Mouse (Mus musculus) C2C12 (cell line): ENCODE measurements around the gene Laptm5. TPM values are rescaled to one million over a fixed set of nuclear protein-coding genes. Genes with fewer than 3 reads are reported as not detected.

ENCODE experiments used
- H3K27me3 ChIP-seq: one replicate; pipeline ENCODE4 v1.6.1; 2011; ENCODE audit not compliant: control insufficient read depth, insufficient read depth, insufficient read length
- H3K36me3 ChIP-seq: one replicate; pipeline ENCODE4 v1.6.1; 2011; ENCODE audit not compliant: control insufficient read depth, insufficient read depth
- H3K4me3 ChIP-seq: one replicate; pipeline ENCODE4 v1.5.1; 2011; ENCODE audit warnings: mild to moderate bottlenecking, control low read depth; ENCODE audit not compliant: poor library complexity, insufficient read depth, severe bottlenecking
- H3K79me2 ChIP-seq: one replicate; pipeline ENCODE4 v1.6.1; 2011; ENCODE audit not compliant: control insufficient read depth, insufficient read depth
- H3K79me3 ChIP-seq: one replicate; pipeline ENCODE4 v1.6.1; 2011; ENCODE audit warnings: low read depth, control low read depth
- H3ac ChIP-seq: one replicate; pipeline ENCODE3; 2011; ENCODE audit warnings: low read depth; ENCODE audit not compliant: control insufficient read depth, insufficient read length
- CEBPB ChIP-seq: IDR thresholded peaks from one replicate; pipeline ENCODE4 v1.6.1; 2011; ENCODE audit warnings: low read depth, mild to moderate bottlenecking, control low read depth, moderate library complexity
- CTCF ChIP-seq: IDR thresholded peaks from one replicate; pipeline ENCODE4 v1.5.1; 2011; ENCODE audit not compliant: control insufficient read depth, insufficient read depth, insufficient read length
- FOSL1 ChIP-seq: IDR thresholded peaks from one replicate; pipeline ENCODE4 v1.8.0; 2011; ENCODE audit warnings: mild to moderate bottlenecking, low read length; ENCODE audit not compliant: poor library complexity, insufficient read depth, severe bottlenecking
- MAX ChIP-seq: IDR thresholded peaks from one replicate; pipeline ENCODE4 v1.6.1; 2011; ENCODE audit warnings: mild to moderate bottlenecking, control low read depth
- MYOD1 ChIP-seq: IDR thresholded peaks from one replicate; pipeline ENCODE4 v1.6.1; 2011; ENCODE audit warnings: low read depth; ENCODE audit not compliant: control insufficient read depth, insufficient read length
- MYOG ChIP-seq: IDR thresholded peaks from one replicate; pipeline ENCODE4 v1.6.1; 2011; ENCODE audit not compliant: control insufficient read depth, insufficient read length; ENCODE audit errors: extremely low read depth
- USF1 ChIP-seq: IDR thresholded peaks from one replicate; pipeline ENCODE4 v1.6.1; 2011; ENCODE audit warnings: low read depth, mild to moderate bottlenecking, control low read depth, moderate library complexity
- polyA plus RNA-seq: library from polyadenylated mRNA; unstranded; fragments of >200 nt; fragmentation: generic; extraction: Trizol; gene quantifications from one replicate; pipeline ENCODE4 v1.2.1, GENCODE M21; 2012; ENCODE audit warnings: missing spikeins

The Laptm5 gene
- polyA plus RNA-seq, 1 experiment, result 0.08 TPM

DNA sequence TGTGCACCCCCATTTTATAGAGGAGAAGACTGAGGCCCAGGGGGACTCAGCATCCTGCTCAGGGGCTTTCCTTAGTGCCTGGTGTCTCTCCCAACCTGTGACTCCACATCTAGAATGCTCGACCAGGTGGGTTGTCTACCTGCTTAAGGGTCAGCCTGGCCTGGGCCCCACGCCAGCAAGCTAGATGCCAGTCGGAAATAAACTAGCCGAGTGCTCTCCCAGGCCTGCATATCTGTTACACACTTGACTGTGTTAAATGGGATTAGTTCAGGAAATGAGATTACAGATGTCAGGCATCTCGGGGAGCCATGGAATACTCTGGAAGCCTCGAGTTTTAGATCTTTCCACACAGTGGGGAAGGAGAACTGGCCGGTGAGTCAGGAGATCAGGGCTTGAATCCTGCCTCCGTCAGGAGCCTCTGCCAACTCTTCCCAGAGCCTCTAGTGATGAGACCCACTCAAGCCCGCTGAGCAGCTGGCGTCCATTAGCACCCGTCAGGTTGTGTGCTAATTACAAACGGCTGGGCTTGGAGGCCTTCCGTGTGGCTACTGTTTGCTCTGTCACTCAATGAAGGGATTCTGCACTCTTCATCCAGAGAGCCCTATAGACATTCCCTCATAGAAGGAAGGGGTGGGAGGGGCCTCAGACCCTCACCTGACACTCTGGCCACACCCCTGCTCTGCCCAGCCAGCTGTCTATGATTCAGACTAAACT lies 28.9 kb upstream of the Laptm5 start:
- H3ac ChIP-seq, result no peak overlapping the region
- peaks cover 17% of the 10 kb centered on the region for H3K27me3 ChIP-seq
- no peaks in the 10 kb centered on the region for H3K36me3 ChIP-seq
- H3K4me3 ChIP-seq, result no peak overlapping the region
- TF ChIP-seq USF1, result no peak
- TF ChIP-seq MAX, result no peak
- TF ChIP-seq FOSL1, result no peak
- no peak for TF ChIP-seq MYOG
- no peak for TF ChIP-seq CTCF
- TF ChIP-seq CEBPB, result no peak
- TF ChIP-seq MYOD1, result no peak
- no peaks in the 10 kb centered on the region for H3K79me2 ChIP-seq
- no peaks in the 10 kb centered on the region for H3K79me3 ChIP-seq

GRCm38 (mm10) chr4:130887148-130887745 lies 25.7 kb upstream of the Laptm5 start:
- no peak overlapping the region for H3ac ChIP-seq
- H3K27me3 ChIP-seq, result peaks cover 14% of the 10 kb centered on the region
- TF ChIP-seq CEBPB (no peak), MYOD1 (no peak), FOSL1 (no peak), CTCF (no peak), USF1 (no peak), MAX (no peak), MYOG (no peak)
- no peaks in the 10 kb centered on the region for H3K79me2 ChIP-seq
- H3K36me3 ChIP-seq, result no peaks in the 10 kb centered on the region
- H3K4me3 ChIP-seq, result no peak overlapping the region
- H3K79me3 ChIP-seq, result no peaks in the 10 kb centered on the region

- TF ChIP-seq MYOG, result no peak
- no peak for TF ChIP-seq USF1
- no peak for TF ChIP-seq FOSL1
- no peak for TF ChIP-seq CEBPB
- no peak for TF ChIP-seq CTCF
- TF ChIP-seq MYOD1, result peak; percentile 5
- H3K4me3 ChIP-seq, result no peak overlapping the region
- no peaks in the 10 kb centered on the region for H3K36me3 ChIP-seq
- H3ac ChIP-seq, result no peak overlapping the region
- no peaks in the 10 kb centered on the region for H3K79me2 ChIP-seq
- H3K27me3 ChIP-seq, result peaks cover 4% of the 10 kb centered on the region
- H3K79me3 ChIP-seq, result no peaks in the 10 kb centered on the region
Observed at GRCm38 (mm10) chr4:130889777-130890510, 23.0 kb upstream of the Laptm5 start.

DNA sequence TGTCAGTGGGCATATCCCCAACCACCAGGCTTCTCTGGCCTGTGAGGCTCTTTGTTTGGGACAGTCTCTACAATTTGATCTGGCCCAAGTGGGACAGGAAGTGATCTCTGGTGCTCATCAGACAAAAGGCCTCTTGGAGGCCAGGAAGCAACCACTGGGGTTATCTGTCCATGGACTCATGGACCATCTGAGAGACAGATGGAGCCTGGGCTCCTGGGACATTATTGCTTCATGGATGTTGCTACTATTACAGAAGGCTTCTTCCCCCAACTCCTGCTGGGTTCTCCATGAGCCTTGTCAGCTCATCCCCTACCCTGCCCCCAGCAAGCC lies 22.4 kb upstream of the Laptm5 start:
- Histone ChIP-seq H3K79me3 (no peaks in the 10 kb centered on the region), H3K79me2 (no peaks in the 10 kb centered on the region), H3K36me3 (no peaks in the 10 kb centered on the region), H3K27me3 (peaks cover 4% of the 10 kb centered on the region), H3K4me3 (no peak overlapping the region), H3ac (no peak overlapping the region)
- TF ChIP-seq CEBPB (no peak), CTCF (no peak), USF1 (no peak), FOSL1 (no peak), MYOG (no peak), MAX (no peak)

- peaks cover 4% of the 10 kb centered on the region for H3K27me3 ChIP-seq
- TF ChIP-seq USF1, result no peak
- TF ChIP-seq CEBPB, result no peak
- no peak for TF ChIP-seq FOSL1
- TF ChIP-seq MYOG, result no peak
- no peak for TF ChIP-seq MYOD1
- TF ChIP-seq MAX, result no peak
- peak; percentile 50 for TF ChIP-seq CTCF
- no peaks in the 10 kb centered on the region for H3K79me2 ChIP-seq
- no peaks in the 10 kb centered on the region for H3K36me3 ChIP-seq
- H3K79me3 ChIP-seq, result no peaks in the 10 kb centered on the region
- no peak overlapping the region for H3ac ChIP-seq
- no peak overlapping the region for H3K4me3 ChIP-seq
Observed at GRCm38 (mm10) chr4:130892001-130892587, 20.8 kb upstream of the Laptm5 start.
